Mouse (Mus musculus): Measurements from ENCODE around the gene Mmp28.

- TF ChIP-seq CTCF (IDR thresholded peaks at IDR 0.05; ENCODE audit: borderline replicate concordance, insufficient read depth, low read depth, low read length) (no peak), POLR2A (IDR thresholded peaks at IDR 0.05; ENCODE audit: borderline replicate concordance, insufficient read depth, low read length) (no peak)
Measured at GRCm38 (mm10) chr11:83473235-83474016, 10.6 kb upstream of the Mmp28 start.
